Mouse (Mus musculus) ovary, postnatal 10 days (tissue): ENCODE results near the gene Zpr1.
A peak's percentile ranks its signal among the peaks of the same experiment; 100 is the strongest.
"Not testable (repeated sequence)": the region's sequence is repeated elsewhere in the genome, so short reads cannot be mapped to it uniquely, and the experiment has no call there.

Source experiments
- DNase-seq: peaks from one replicate; pipeline ENCODE4 v3.0.0; 2022; ENCODE audit warnings: low spot score

Zpr1 gene

GRCm38 (mm10) chr9:46261131-46261530 is 11.7 kb upstream of the Zpr1 start:
- no peak for DNase-seq

DNA sequence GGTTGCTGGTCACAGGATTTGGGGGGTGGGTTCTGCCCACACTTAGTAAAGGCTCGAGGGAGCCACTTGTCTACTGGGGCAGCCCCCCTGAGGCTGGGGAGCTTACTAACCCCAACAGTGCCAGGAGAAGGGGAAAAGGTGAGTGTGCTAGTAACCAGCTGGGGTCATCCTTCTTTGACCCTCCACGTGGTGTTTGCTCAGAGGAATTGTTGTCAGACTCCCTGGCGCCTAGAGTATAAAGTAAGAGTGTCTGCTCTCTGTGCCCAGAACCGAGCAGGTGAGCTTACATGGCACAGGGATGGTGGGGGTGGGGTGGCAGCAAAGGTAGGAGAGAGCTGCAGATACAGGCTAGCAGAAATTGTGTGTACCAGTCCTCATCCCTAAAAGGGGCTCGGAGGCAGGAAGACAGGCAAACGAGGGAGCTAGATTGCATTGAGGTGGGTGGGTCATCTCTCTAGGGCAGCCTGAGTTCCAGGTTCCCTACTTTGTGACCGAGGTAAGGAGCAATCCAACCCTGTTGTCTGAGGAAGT is 4.5 kb upstream of the Zpr1 start, which contains the start of gene Apoa5:
Gene Apoa5 (plus strand): TSS at position 291 of the 531 bp plus-strand sequence.
- DNase-seq, result no peak

DNA sequence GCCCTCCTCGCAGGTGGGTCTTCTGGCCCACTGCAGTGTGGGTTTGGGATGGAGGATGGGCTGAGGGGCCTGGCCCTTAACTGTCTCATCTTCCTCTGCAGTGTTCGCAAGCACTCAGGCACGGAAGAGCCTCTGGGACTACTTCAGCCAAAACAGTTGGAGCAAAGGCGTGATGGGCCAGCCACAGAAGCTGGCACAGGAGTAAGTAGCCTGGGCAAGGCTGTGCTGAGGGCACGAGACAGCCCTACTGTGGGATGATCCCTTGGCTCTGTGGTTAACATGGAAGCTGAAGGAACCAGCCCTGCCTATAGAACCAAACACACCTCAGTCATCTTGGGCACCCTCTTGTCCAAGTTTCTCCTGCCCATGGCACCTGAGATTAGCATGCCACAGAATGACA is 3.7 kb upstream of the Zpr1 start:
- DNase-seq, result no peak

DNA sequence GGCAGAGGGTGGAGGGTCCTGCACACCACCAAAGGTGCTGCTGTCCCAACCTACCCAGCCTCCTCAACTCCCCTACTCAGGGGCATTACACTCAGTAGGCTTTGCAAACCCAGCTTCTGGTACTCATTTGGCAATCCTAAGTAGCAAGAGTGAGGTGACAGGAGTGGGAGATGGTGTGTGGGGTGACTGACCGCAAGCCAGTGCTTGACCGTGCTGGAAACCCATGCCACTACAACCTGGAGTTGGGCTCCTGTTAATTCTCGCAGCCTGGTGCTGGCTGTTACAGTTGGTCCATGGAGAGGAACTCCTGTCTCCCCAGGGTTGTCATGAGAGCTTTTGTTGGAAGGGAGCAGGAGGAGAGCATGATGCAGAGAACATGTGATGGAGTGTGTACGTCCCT is 2.1 kb upstream of the Zpr1 start:
- no peak for DNase-seq

- no peak for DNase-seq
These were observed 794 bp upstream of the Zpr1 start for GRCm38 (mm10) chr9:46272070-46272469.

GRCm38 (mm10) chr9:46274494-46274893 is 1.6 kb downstream of the Zpr1 start:
- DNase-seq, result no peak

GRCm38 (mm10) chr9:46282631-46283436 is 10.0 kb downstream of the Zpr1 start, which contains the start of gene Bud13:
Bud13 (plus strand) TSS chr9:46283008.
- peak; percentile 96 for DNase-seq

GRCm38 (mm10) chr9:46298381-46298780 is 25.5 kb downstream of the Zpr1 start:
- DNase-seq, result no peak

GRCm38 (mm10) chr9:46302142-46302541 is 29.3 kb downstream of the Zpr1 start:
- DNase-seq, result no peak

DNA sequence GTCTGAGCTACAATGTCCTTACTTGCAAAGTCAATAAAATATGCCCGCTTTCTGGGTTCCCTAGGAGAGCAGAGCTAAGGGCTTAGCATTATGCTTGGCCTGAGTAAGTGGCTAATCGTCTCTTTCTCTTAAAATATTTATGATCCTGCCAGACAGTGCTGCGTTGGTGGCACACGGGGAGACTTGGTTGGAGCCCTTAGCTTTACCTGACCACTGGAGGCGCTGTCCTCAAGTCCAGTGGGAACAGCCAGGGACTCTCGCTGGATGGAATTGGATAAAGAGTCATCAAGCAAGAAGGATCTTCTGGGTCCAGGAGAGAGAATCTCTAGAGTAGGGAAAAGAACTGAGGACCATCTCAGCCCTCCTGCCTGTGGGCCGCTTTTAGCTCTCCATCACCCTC is 36.3 kb downstream of the Zpr1 start:
- DNase-seq, result no peak

- DNase-seq, result peak; percentile 25
These were observed 41.6 kb downstream of the Zpr1 start for GRCm38 (mm10) chr9:46314507-46314906.

DNA sequence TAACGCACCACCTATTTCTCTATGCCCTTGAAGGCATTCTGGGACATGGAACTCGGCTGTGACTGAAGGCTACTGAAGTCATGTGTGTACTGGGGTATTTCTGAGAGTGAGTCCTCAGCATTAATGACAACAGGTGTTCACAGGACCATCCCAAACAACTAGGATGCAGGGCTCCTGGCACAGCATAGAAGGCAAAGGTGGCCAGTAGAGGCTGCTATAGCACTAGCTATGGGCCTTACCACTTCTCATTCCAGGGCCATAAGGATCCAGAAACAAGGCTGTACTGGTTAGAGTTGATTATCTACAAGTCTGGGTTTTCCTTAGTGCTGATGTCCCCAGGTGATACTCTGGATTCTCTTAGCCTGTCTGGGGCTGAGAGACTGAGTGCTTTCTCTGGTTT is 42.1 kb downstream of the Zpr1 start:
- DNase-seq, result no peak

DNA sequence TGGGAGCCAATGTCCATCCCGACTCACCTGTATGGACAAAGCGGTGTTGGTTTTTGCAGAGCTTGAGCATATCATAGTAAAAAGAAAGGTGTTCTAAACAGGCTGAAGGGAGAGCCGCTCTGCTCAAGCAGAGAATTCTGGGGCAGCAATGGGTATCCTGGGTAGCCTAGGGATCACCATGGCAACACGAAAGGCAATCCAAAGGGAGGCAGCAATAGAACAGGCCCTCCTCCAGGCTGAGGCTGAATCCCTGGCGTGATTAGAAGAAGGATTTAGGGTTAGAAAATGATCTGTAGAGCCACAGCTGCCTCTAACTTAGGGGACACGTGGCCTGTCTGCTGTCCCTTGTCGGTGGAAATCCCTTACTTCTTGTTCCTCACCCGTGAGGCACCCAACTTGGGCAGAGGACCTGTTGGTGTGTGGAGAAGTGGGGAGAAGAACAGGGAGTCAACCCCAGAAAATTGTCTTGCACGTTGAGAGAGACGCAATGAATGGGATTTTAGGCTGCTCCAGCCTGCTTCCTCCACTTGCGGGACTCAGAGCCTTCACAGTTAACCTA is 43.0 kb downstream of the Zpr1 start:
- no peak for DNase-seq

GRCm38 (mm10) chr9:46316388-46316787 is 43.5 kb downstream of the Zpr1 start:
- no peak for DNase-seq

DNA sequence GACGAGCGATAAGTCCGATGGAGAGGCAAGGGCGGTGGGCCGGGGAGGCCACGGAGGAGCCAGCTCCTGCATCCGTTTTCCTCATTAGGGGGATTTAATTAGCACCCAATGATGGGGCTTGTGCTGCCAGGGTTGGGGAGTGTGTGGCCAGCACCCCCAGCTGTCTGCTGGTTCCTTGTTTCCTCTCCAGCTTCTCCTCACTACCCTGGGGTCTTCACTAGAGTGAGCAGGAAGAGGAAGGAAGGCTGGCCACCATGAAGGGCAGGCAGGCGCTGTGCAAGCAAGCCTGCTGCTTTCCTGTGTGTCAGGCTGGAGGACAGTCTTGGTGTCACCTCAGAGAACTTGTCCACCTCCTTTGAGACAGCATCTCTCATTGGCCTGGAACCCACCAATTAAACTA is 44.0 kb downstream of the Zpr1 start:
- DNase-seq, result no peak

- DNase-seq, result no peak
These were observed 45.1 kb downstream of the Zpr1 start for GRCm38 (mm10) chr9:46317957-46318356.

DNA sequence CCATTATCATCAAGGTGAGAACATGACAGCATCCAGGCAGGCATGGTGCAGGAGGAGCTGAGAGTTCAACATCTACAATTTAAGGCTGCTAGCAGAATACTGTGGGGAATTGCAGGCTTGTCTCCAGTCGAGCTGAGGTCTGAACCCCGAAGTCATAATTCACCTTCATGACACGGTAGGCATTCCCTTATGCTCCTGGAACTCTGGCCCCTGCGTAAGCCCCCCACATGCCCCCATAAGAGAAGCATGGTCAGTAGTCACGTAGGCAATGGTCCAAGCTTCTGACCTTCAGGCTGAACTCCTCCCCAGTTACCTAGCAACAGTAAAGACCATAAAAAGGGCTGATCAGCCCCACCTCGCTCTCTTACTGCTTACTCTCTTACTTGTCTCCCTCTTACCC is 47.0 kb downstream of the Zpr1 start, which contains the start of gene 4931429L15Rik:
Gene 4931429L15Rik (minus strand): TSS at position 101 of the 400 bp plus-strand sequence.
- DNase-seq, result not testable (repeated sequence)

DNA sequence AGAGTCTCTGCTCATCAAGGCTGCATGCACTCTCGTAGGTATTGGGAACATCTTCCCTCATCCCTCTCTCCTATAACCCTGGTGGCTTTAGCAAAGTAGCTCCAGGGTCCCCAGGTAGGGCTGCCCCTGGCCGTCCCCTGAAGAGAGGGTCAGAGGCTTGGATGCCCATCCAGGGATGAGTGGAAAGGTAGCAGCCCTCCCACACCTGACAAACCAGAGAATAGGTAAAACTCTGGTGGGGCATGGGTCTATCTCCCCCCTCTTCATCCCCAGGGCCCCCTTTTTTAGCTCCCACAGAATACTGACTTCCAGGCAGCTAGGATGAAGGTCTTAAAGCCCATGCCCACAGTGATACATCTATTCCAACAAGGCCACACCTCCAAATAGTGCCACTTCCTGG is 47.6 kb downstream of the Zpr1 start:
- DNase-seq, result no peak

GRCm38 (mm10) chr9:46326694-46327405 is 54.0 kb downstream of the Zpr1 start:
- no peak for DNase-seq

DNA sequence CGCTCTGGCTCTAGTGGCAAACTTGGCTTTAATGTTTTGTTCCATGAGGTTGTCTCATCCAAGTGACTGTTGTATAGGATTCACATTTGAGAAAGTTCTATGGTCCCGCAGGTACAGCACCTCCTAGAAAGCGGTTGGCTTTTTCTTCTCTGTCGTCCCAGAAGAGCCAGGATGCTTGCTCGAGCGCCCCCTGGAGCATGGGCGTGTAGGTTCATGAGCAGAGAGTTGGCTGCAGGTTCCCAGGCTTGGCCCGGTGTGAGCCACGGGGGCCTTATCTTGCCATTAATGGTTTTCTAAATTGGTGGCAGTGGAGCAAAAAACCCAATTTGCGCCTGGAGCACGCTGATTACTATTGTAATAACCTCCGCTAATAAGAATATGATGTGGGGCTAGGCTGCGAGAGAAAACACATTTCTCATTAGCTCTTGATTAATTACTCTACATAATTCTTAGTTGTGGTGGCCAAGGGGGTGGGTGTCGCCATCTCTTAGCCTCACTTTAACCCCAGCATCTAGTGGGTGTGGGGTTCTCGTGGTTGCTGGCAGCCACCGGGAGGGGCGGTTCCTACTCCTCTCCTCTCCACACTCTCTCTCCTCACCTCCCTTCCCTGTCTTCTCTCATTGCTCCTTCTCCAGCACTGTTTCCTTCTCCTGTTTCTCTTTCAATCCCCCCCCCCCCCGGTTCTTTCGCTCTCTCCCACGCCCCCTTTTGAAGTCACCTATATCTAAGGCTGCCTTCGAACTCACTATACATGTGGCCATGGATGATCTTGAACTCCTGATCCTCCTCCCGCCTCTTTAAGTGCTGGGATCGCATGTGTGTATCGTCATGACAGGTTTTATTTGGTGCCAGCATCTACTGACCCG is 55.1 kb downstream of the Zpr1 start:
- no peak for DNase-seq

DNA sequence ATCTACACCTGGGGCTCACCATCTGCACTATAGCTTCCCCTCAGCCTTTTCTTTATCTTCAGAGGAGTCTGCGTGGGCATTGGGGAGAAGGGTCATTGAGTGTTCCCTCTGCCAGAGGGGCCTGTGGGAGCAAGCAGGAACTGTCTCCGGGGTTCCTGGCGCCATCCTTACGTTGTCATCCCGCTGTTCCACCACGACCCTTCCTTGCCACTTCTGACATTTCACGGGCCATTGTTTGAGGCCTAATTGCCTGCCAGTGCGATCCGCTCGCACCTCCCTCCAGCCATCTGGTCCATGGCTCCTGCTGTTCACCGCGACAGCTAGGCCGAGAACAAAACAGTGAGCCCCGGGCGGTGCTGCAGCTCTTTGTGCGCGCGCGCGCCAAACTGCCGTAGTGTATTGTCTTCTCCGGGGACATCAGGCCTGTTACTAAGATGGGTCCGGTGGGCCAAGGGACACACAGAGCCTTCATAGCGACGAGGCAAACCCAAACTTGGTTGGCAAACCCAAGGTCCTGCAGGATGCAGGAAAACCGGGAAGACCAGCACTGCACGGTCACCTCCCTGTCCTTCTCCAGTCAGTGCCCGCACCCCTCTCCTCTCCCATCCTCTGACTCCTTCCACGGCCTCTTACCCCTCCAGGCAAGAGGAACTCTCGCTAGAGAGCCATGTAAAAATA is 55.8 kb downstream of the Zpr1 start:
- DNase-seq, result peak; percentile 21
